Comparison of ENCODE assay signal across 8 mouse cellular contexts in genomic region chr8:88376836-88377582, GRCm38 (mm10). TPM values are rescaled to one million over a fixed set of nuclear protein-coding genes. Genes with fewer than 3 reads are reported as not detected.
DNase-seq lines count a peak whose midpoint lies in the region; ATAC-seq and TF ChIP-seq lines count a peak whose summit lies in the region.

No protein-coding gene starts in this region.

- no peak overlapping the region for H3K27ac ChIP-seq in hindbrain, postnatal 0 days
- no peak overlapping the region for H3K27ac ChIP-seq in limb, embryonic 13.5 days
- H3K27ac ChIP-seq in thymus, adult 2 months (ENCODE audit: control insufficient read depth, insufficient read depth, low read length), result no peak overlapping the region

- no peak for TF ChIP-seq POLR2A in thymus, adult 2 months (IDR thresholded peaks at IDR 0.05; ENCODE audit: control insufficient read depth, extremely low read depth, insufficient read depth, low read length, poor library complexity)

- DNase-seq in gastrocnemius, postnatal 14 days, result peak; percentile 36
- DNase-seq in gastrocnemius, adult 18-20 months (ENCODE audit: low spot score), result no peak
- peak; percentile 16 for DNase-seq in NIH3T3 (ENCODE audit: low read depth)
- peak; percentile 86 to 92 for DNase-seq in cerebellum, postnatal 10 days
- peak; percentile 90 for DNase-seq in hindbrain, postnatal 0 days (ENCODE audit: low spot score)
- peak; percentile 42 for DNase-seq in thymus, adult 2 months
- no peak for DNase-seq in yolk sac, embryonic 10.5 days (ENCODE audit: low spot score)

- intact Hi-C loops in gastrocnemius, postnatal 14 days (cut with DNase I; ENCODE audit: low total_unique reads), result no loop called here

- H3K9ac ChIP-seq in hindbrain, postnatal 0 days (replicated peaks; ENCODE audit: low read length), result no peak overlapping the region
- H3K9ac ChIP-seq in limb, embryonic 13.5 days, result peak overlapping the region; percentile 26; the same call in 1 of the 2 replicates

- H3K9me3 ChIP-seq in hindbrain, postnatal 0 days (ENCODE audit: low read length), result no peaks in the 10 kb centered on the region
- H3K9me3 ChIP-seq in limb, embryonic 13.5 days, result peaks cover 9% of the 10 kb centered on the region; the same call in 1 of the 2 replicates

- no peak overlapping the region for H3K4me3 ChIP-seq in hindbrain, postnatal 0 days (ENCODE audit: low read length)
- no peak overlapping the region for H3K4me3 ChIP-seq in limb, embryonic 13.5 days
- no peak overlapping the region for H3K4me3 ChIP-seq in thymus, adult 2 months (ENCODE audit: control insufficient read depth, insufficient read depth, low read length)

- no peak for TF ChIP-seq CTCF in hindbrain, postnatal 0 days (IDR thresholded peaks at IDR 0.05; ENCODE audit: low read depth)
- TF ChIP-seq CTCF in thymus, adult 2 months (IDR thresholded peaks at IDR 0.05; ENCODE audit: borderline replicate concordance, control insufficient read depth, extremely low read depth, insufficient read depth, low read length, poor library complexity), result no peak

- no peaks in the 10 kb centered on the region for H3K27me3 ChIP-seq in hindbrain, postnatal 0 days (ENCODE audit: insufficient read depth, low read length)
- H3K27me3 ChIP-seq in limb, embryonic 13.5 days, result 0 out of 2 replicates have a peak, but pooled peaks cover 2% of the 10 kb centered on the region
- no peaks in the 10 kb centered on the region for H3K27me3 ChIP-seq in thymus, adult 2 months (ENCODE audit: control insufficient read depth, insufficient read depth, low read length)

- 22% methylated on average over 19 of the region's 19 CpGs for WGBS in hindbrain, postnatal 0 days
- WGBS in limb, embryonic 13.5 days, result 29% methylated on average over 19 of the region's 19 CpGs
- WGBS in thymus, adult 2 months, result 41% methylated on average over 19 of the region's 19 CpGs

- H3K4me1 ChIP-seq in hindbrain, postnatal 0 days (ENCODE audit: insufficient read depth, low read length), result peaks cover 23% of the 10 kb centered on the region
- peaks cover 27% of the 10 kb centered on the region for H3K4me1 ChIP-seq in limb, embryonic 13.5 days
- peaks cover 33% of the 10 kb centered on the region for H3K4me1 ChIP-seq in thymus, adult 2 months (replicated peaks; ENCODE audit: control insufficient read depth, insufficient read depth, low read length)

- no peak overlapping the region; the same call in 1 of the 2 replicates for H3K4me2 ChIP-seq in hindbrain, postnatal 0 days (ENCODE audit: low read depth, low read length)
- peak overlapping the region; percentile 29; the same call in 1 of the 2 replicates for H3K4me2 ChIP-seq in limb, embryonic 13.5 days (replicated peaks)

- H3K36me3 ChIP-seq in hindbrain, postnatal 0 days (ENCODE audit: insufficient read depth, low read length), result no peaks in the 10 kb centered on the region
- H3K36me3 ChIP-seq in limb, embryonic 13.5 days, result no peaks in the 10 kb centered on the region
- H3K36me3 ChIP-seq in thymus, adult 2 months (ENCODE audit: control insufficient read depth, insufficient read depth, low read length), result no peaks in the 10 kb centered on the region

- peak; percentile 88 for ATAC-seq in hindbrain, postnatal 0 days
- ATAC-seq in limb, embryonic 13.5 days (ENCODE audit: low FRiP score, low read depth), result peak; percentile 63

RNA-seq across cellular contexts. Expression of gene Brd7, which starts 15.0 kb away (rescaled TPM):
- total RNA-seq in gastrocnemius, postnatal 14 days (2021), result 10 to 100 TPM; 60.9 to 71.4 TPM
- 10 to 100 TPM; 72.2 to 74.9 TPM for total RNA-seq in gastrocnemius, adult 18-20 months (2021)
- 12.6 and 15.5 TPM in 2 replicates for total RNA-seq in hindbrain, postnatal 0 days (2014; rRNA removed)
- 57.8 and 65.5 TPM in 2 replicates for polyA plus RNA-seq in hindbrain, postnatal 0 days (2015; fragmentation: Nextera tagmentation; extraction: Ambion mirVana)
- 85.3 and 86.1 TPM in 2 replicates for polyA plus RNA-seq in limb, embryonic 13.5 days (2015; fragmentation: Nextera tagmentation; extraction: Ambion mirVana)
- 27.9 and 34.6 TPM in 2 replicates for polyA plus RNA-seq in thymus, adult 2 months (2012; rRNA removed)

Comparison
In these comparisons a context has a peak if more than half of its experiments do, and no peak if none do; other contexts are left out.
1. DNase-seq: peak in gastrocnemius, postnatal 14 days (single experiment), NIH3T3 (single experiment), cerebellum, postnatal 10 days (2 of 2), hindbrain, postnatal 0 days (single experiment) and thymus, adult 2 months (single experiment); none in gastrocnemius, adult 18-20 months (single experiment) and yolk sac, embryonic 10.5 days (single experiment).